Mouse (Mus musculus): Measurements from ENCODE around the gene Guk1. TPM values are rescaled to one million over a fixed set of nuclear protein-coding genes. Genes with fewer than 3 reads are reported as not detected.

Guk1 gene
- total RNA-seq, 2 experiments from 2014 or later: 63.3 to 67.9 TPM

Other genes with a start within 250 kb of the Guk1 start
- 10 to 100 TPM; 21.8 to 22.6 TPM for gene Hist3h2ba, start 243.3 kb downstream of the Guk1 start, total RNA-seq (2021)
- gene Hist3h2a, start 237.5 kb downstream of the Guk1 start, total RNA-seq (2021): 10 to 100 TPM; 46.8 to 50.0 TPM
- gene Trim17, start 237.5 kb downstream of the Guk1 start, total RNA-seq (2021): under 1 TPM in 1 of 2 experiments, not detected in 1; 0.10 TPM
- 10 to 100 TPM; 21.3 TPM for gene Trim11, start 214.1 kb downstream of the Guk1 start, total RNA-seq (2021)
- gene Obscn, start 55.8 kb downstream of the Guk1 start, total RNA-seq (2021): 100 to 1,000 TPM; 436 to 453 TPM
- gene Iba57, start 28.5 kb downstream of the Guk1 start, total RNA-seq (2021): 10 to 100 TPM; 12.9 to 13.1 TPM
- under 1 TPM; 0.70 to 0.79 TPM for gene Gjc2, start 9.0 kb downstream of the Guk1 start, total RNA-seq (2021)
- gene Mrpl55, start 10.3 kb upstream of the Guk1 start, total RNA-seq (2021): 10 to 100 TPM; 74.1 to 75.1 TPM
- gene 2310033P09Rik, start 16.1 kb upstream of the Guk1 start, total RNA-seq (2021): 10 to 100 TPM; 10.6 to 12.4 TPM
- gene Arf1, start 36.1 kb upstream of the Guk1 start, total RNA-seq (2021): 100 to 1,000 TPM; 389 to 395 TPM
- gene Wnt3a, start 98.5 kb upstream of the Guk1 start, total RNA-seq (2021): not detected
- gene Wnt9a, start 114.7 kb upstream of the Guk1 start, total RNA-seq (2021): 1 to 10 TPM; 5.6 to 5.7 TPM
- not detected for gene Prss38, start 183.4 kb upstream of the Guk1 start, total RNA-seq (2021)

All from heart, postnatal 4 days (tissue).